Mouse (Mus musculus): ENCODE measurements around the gene Prf1. TPM values are rescaled to one million over a fixed set of nuclear protein-coding genes. Genes with fewer than 3 reads are reported as not detected.

The Prf1 gene
- polyA plus RNA-seq, 1 experiment from 2014 or later: 0.08 TPM

DNA sequence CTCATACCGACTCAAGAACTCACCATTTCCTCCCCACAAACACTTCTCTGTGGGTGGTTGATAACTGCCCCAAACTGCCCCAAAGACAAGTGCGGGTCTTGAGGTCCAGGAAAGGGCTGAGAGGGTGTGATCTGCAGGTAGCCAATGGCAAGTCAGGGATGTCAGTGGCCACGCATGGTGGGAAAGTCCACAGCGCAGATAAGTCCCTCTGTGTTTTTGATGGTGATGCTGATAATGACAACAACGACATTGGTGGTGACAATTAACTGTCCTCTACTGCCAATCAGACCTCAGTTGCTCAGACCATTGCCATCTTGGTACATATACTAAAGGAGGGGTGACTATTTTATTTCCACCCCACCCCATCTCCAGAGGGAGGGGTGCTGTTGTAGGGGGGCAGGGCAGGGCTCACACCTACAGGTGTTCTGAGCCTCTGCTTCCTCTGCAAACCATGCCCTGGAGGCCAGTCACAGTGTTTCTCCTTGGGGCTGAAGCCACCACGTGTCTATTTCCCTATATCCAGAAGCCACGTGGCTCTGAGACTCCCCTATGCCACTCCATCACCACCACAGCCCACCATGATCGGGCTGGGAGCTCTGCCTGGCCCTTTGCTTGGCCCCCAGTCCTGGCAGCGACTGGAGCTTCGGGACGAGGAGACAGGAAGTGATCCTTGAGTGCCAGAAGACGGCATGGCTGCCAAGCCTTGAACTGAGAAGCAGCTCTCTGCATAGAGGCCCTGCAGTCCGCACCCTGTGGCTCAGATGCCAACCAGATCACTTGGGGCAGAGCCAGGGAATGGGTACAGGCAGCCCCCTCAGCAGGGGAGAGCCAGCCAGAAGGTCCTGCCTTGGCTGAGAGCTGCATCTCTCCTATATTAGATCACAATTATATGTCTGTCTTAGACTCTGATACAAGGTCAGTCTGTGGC lies 36.1 kb upstream of the Prf1 start:
- Histone ChIP-seq H3K4me3 (ENCODE audit: low read depth, low read length) (no peak overlapping the region), H3K4me2 (replicated peaks; ENCODE audit: low read depth, low read length) (no peak overlapping the region), H3K9me3 (ENCODE audit: low read length) (no peaks in the 10 kb centered on the region), H3K4me1 (ENCODE audit: insufficient read depth, low read depth, low read length) (no peaks in the 10 kb centered on the region), H3K27ac (ENCODE audit: low read length) (no peak overlapping the region), H3K27me3 (replicated peaks; ENCODE audit: insufficient read depth, low read length) (no peaks in the 10 kb centered on the region), H3K36me3 (ENCODE audit: insufficient read depth, low read length) (no peaks in the 10 kb centered on the region), H3K9ac (replicated peaks; ENCODE audit: low read depth) (no peak overlapping the region)
- DNase-seq (ENCODE audit: low spot score) (no peak), ATAC-seq (no peak; the same call in 1 of the 2 replicates)
- WGBS: 48% methylated on average over 13 of the region's 13 CpGs
- TF ChIP-seq EP300 (IDR thresholded peaks at IDR 0.05): no peak
- TF ChIP-seq CTCF (IDR thresholded peaks at IDR 0.05): no peak

DNA sequence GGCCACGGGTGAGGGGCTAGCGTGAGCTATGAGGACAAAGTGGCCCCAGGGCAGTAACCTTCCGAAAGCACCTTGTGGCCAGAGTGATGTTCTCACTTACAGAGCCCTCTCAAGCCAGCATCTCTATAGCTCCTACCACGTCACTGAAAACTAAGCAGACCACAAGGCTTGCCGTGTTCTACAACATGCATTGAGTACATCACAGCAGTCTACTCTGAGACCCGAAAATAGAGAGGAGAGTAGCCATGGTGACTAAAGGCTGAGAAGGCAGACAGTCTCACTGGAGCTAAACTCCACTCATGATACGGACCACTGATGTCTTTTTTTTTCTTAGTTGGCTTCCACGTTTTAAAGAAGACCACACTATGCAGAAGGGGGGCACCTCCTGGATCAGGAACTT lies 34.0 kb upstream of the Prf1 start:
- H3K9me3 ChIP-seq (ENCODE audit: low read length): no peaks in the 10 kb centered on the region
- H3K4me3 ChIP-seq (ENCODE audit: low read depth, low read length): no peak overlapping the region
- no peaks in the 10 kb centered on the region for H3K36me3 ChIP-seq (ENCODE audit: insufficient read depth, low read length)
- H3K27me3 ChIP-seq (replicated peaks; ENCODE audit: insufficient read depth, low read length): no peaks in the 10 kb centered on the region
- no peak overlapping the region for H3K27ac ChIP-seq (ENCODE audit: low read length)
- H3K9ac ChIP-seq (replicated peaks; ENCODE audit: low read depth): no peak overlapping the region
- 77% methylated on average over 8 of the region's 8 CpGs for WGBS
- no peaks in the 10 kb centered on the region for H3K4me1 ChIP-seq (ENCODE audit: insufficient read depth, low read depth, low read length)
- ATAC-seq (no peak), DNase-seq (ENCODE audit: low spot score) (no peak)
- TF ChIP-seq EP300 (IDR thresholded peaks at IDR 0.05): no peak
- TF ChIP-seq CTCF (IDR thresholded peaks at IDR 0.05): no peak
- no peak overlapping the region for H3K4me2 ChIP-seq (replicated peaks; ENCODE audit: low read depth, low read length)

DNA sequence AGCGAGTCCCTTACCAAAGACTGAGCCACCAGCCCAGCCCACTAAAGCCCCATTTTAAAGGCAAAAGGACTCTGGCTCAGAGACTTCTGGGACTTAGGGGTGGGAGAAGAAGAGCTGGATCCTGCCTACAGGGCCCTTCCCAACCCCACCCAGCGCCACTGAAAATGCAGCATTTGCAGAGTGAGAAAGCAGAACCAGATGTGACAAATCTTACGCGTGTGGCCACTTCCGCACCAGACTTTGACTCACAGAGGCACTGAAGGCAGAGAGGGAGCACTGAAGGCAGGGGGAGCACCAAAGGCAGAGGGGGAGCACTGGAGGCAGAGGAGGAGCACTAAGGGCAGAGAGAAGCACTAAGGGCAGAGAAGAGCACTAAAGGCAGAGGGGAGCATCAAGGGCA lies 30.3 kb upstream of the Prf1 start:
- Histone ChIP-seq H3K27ac (ENCODE audit: low read length) (no peak overlapping the region), H3K4me2 (replicated peaks; ENCODE audit: low read depth, low read length) (no peak overlapping the region), H3K9ac (replicated peaks; ENCODE audit: low read depth) (no peak overlapping the region), H3K9me3 (ENCODE audit: low read length) (no peaks in the 10 kb centered on the region), H3K4me3 (ENCODE audit: low read depth, low read length) (no peak overlapping the region), H3K27me3 (replicated peaks; ENCODE audit: insufficient read depth, low read length) (0 out of 2 replicates have a peak, but pooled peaks cover 5% of the 10 kb centered on the region), H3K4me1 (ENCODE audit: insufficient read depth, low read depth, low read length) (no peaks in the 10 kb centered on the region), H3K36me3 (ENCODE audit: insufficient read depth, low read length) (no peaks in the 10 kb centered on the region)
- WGBS: 79% methylated on average over 5 of the region's 5 CpGs
- DNase-seq (ENCODE audit: low spot score): no peak
- TF ChIP-seq CTCF (IDR thresholded peaks at IDR 0.05) (no peak), EP300 (IDR thresholded peaks at IDR 0.05) (no peak)
- ATAC-seq: no peak

DNA sequence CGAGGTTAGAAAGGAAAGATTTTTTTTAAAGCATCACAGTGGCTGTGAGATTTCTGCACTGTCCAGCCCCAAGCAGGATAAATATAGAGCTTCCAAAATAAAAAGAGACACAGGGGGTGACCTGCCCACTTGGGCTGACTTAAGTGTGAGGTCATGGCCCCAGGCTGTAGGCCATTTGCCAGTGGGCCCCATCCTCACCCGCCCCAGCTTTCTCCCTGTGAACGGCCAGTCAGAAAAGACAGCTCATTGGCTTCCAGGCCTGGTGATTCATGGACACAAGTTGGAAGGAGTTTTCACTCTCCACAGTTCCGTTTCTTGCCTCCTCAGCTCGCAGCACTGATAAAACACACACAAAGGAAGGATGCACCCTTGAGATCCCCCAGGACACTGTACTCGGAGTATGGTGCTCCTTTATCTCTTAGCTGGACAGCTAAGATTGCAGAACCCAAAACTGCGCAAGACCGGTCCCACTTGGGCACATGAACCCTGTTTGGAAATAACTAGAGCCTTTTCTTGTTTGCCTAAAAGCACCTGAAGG lies 25.5 kb upstream of the Prf1 start:
- Histone ChIP-seq H3K4me2 (replicated peaks; ENCODE audit: low read depth, low read length) (peak overlapping the region; percentile 90; the same call in 1 of the 2 replicates), H3K4me3 (ENCODE audit: low read depth, low read length) (no peak overlapping the region), H3K27ac (ENCODE audit: low read length) (no peak overlapping the region), H3K36me3 (ENCODE audit: insufficient read depth, low read length) (no peaks in the 10 kb centered on the region), H3K4me1 (ENCODE audit: insufficient read depth, low read depth, low read length) (no peaks in the 10 kb centered on the region), H3K27me3 (replicated peaks; ENCODE audit: insufficient read depth, low read length) (0 out of 2 replicates have a peak, but pooled peaks cover 5% of the 10 kb centered on the region), H3K9ac (replicated peaks; ENCODE audit: low read depth) (no peak overlapping the region), H3K9me3 (ENCODE audit: low read length) (no peaks in the 10 kb centered on the region)
- TF ChIP-seq CTCF (IDR thresholded peaks at IDR 0.05) (no peak), EP300 (IDR thresholded peaks at IDR 0.05) (no peak)
- DNase-seq (ENCODE audit: low spot score): peak; percentile 25
- ATAC-seq: no peak
- 44% methylated on average over 8 of the region's 8 CpGs for WGBS

DNA sequence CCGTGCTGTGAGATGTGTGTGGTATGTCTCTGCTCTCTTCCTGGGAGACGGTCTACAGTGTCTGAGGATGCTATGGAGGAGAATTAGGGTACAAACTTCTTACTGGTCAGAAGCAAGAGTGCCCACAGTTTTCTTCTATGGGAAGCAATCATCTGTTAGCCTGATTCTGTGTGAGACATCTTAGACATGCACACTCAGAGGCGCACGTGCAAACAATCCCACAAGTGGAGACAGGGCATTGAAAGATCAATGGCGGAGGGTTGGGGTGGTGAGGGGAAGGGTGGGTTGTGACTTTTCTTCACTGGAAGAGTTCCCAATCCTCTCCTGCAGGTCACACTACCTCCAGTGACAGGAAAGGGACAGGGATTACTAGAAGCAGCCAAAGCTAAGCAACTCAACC lies 25.0 kb upstream of the Prf1 start:
- peak overlapping the region; percentile 90 for H3K4me2 ChIP-seq (replicated peaks; ENCODE audit: low read depth, low read length)
- ATAC-seq: no peak
- TF ChIP-seq EP300 (IDR thresholded peaks at IDR 0.05) (no peak), CTCF (IDR thresholded peaks at IDR 0.05) (no peak)
- H3K27ac ChIP-seq (ENCODE audit: low read length): no peak overlapping the region; the same call in 1 of the 2 replicates
- DNase-seq (ENCODE audit: low spot score): no peak
- H3K4me1 ChIP-seq (ENCODE audit: insufficient read depth, low read depth, low read length): no peaks in the 10 kb centered on the region
- H3K9ac ChIP-seq (replicated peaks; ENCODE audit: low read depth): peak overlapping the region; percentile 50
- 41% methylated on average over 5 of the region's 5 CpGs for WGBS
- H3K4me3 ChIP-seq (ENCODE audit: low read depth, low read length): peak overlapping the region; percentile 45
- no peaks in the 10 kb centered on the region for H3K9me3 ChIP-seq (ENCODE audit: low read length)
- H3K27me3 ChIP-seq (replicated peaks; ENCODE audit: insufficient read depth, low read length): 0 out of 2 replicates have a peak, but pooled peaks cover 5% of the 10 kb centered on the region
- H3K36me3 ChIP-seq (ENCODE audit: insufficient read depth, low read length): no peaks in the 10 kb centered on the region

DNA sequence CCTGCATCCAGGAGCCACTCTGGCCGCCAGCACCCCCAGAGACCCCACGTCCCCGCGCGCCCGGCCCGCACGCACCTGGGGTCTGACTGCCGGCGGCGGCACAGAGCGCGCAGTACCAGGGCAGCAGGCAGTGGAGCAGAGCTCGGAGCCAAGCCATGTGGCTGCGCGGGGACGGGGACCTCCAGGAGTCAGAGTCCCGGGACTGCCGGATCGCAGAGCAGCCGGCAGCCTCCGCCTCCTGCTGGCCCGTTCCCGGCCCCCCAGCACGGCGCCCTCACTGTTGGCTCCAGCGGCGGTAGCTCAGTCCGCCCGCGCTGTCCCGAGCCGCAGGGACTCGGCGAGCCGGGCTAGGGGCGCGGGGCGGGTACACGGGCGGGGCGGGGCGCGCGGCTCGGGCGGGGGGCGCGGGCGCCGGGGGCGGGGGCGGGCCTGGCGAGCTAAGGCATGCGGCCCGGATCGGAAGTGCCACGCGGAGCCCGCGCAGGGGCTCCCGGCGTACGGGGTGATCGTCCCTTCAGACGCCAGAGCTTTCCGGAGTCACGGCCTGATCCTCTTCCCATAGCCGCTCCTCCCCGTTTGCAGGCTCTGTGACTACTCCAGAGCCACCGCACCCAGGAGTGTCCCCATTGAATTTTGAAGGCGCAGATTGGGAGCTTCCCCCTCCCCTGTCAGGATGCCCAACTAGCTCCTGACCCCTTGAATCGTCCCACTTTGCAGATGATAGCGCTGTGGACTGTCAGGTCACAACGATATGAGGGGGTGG lies 24.4 kb upstream of the Prf1 start, which contains the start of gene Adamts14:
TSS of gene Adamts14 (minus strand) at position 358 of the 763 bp plus-strand sequence.
- Histone ChIP-seq H3K4me3 (ENCODE audit: low read depth, low read length) (peak within 1 kb of the TSS; percentile 45), H3K36me3 (ENCODE audit: insufficient read depth, low read length) (no peaks in the 10 kb centered on the region), H3K4me1 (ENCODE audit: insufficient read depth, low read depth, low read length) (no peaks in the 10 kb centered on the region), H3K4me2 (replicated peaks; ENCODE audit: low read depth, low read length) (peak within 1 kb of the TSS; percentile 90), H3K27ac (ENCODE audit: low read length) (peak within 1 kb of the TSS; percentile 72), H3K9me3 (ENCODE audit: low read length) (no peaks in the 10 kb centered on the region), H3K27me3 (replicated peaks; ENCODE audit: insufficient read depth, low read length) (0 out of 2 replicates have a peak, but pooled peaks cover 5% of the 10 kb centered on the region), H3K9ac (replicated peaks; ENCODE audit: low read depth) (peak within 1 kb of the TSS; percentile 50)
- DNase-seq (ENCODE audit: low spot score): peak; percentile 47
- peak; percentile 68 for ATAC-seq
- TF ChIP-seq CTCF (IDR thresholded peaks at IDR 0.05) (peak; percentile 31), EP300 (IDR thresholded peaks at IDR 0.05) (no peak)
- 2% methylated on average over 67 of the region's 75 CpGs for WGBS

All from lung, postnatal 0 days (tissue).